Mouse (Mus musculus): ENCODE measurements at regions not wholly inside any gene's neighbourhood (a gene's known extent, or its start where the extent isn't known, plus 50 kb on each side); places are given as distances from the start of the nearest gene placed in this dataset. TPM values are rescaled to one million over a fixed set of nuclear protein-coding genes. Genes with fewer than 3 reads are reported as not detected.

GRCm38 (mm10) chr5:50126177-50126576 is 67.4 kb upstream of the Adgra3 start:
- no peak for DNase-seq (ENCODE audit: low spot score in 2 of 2)

GRCm38 (mm10) chr5:50125676-50126075 is 66.9 kb upstream of the Adgra3 start:
- no peak for DNase-seq (ENCODE audit: low spot score in 2 of 2)

- DNase-seq (ENCODE audit: low spot score in 2 of 2), result no peak
These were observed 64.0 kb upstream of the Adgra3 start for GRCm38 (mm10) chr5:50122829-50123241.

- no peak for DNase-seq (ENCODE audit: low spot score in 2 of 2)
These were observed 61.1 kb upstream of the Adgra3 start for GRCm38 (mm10) chr5:50119860-50120259.

Small RNAs in the stretch of these regions (microRNA-seq; reads per million reads assigned to microRNA genes)
- gene Mir8117, result not detected

All from gastrocnemius, postnatal 4 days (tissue).